Mouse (Mus musculus) liver, adult 2 months (tissue): ENCODE measurements at regions not wholly inside any gene's neighbourhood (a gene's known extent, or its start where the extent isn't known, plus 50 kb on each side); places are given as distances from the start of the nearest gene placed in this dataset.
"Not testable (repeated sequence)": the region's sequence is repeated elsewhere in the genome, so short reads cannot be mapped to it uniquely, and the experiment has no call there.

ENCODE experiments used
- DNase-seq: peaks from one replicate; pipeline ENCODE4 v3.0.0-alpha.2; 2011; ENCODE audit warnings: low read depth, low spot score; ENCODE audit errors: extremely low read depth
- H3K27ac ChIP-seq: fragments of 200-500 bp; replicated peaks from 2 replicates; pipeline ENCODE4 v1.5.1; 2012; ENCODE audit warnings: low read depth, mild to moderate bottlenecking, control low read depth, inconsistent platforms, low read length; ENCODE audit not compliant: insufficient read depth
- H3K27me3 ChIP-seq: fragments of 200-500 bp; 2 replicates; pipeline ENCODE4 v1.6.1; 2012; ENCODE audit warnings: mild to moderate bottlenecking, moderate library complexity, low read length, inconsistent platforms; ENCODE audit not compliant: control insufficient read depth, insufficient read depth
- H3K36me3 ChIP-seq: fragments of 200-500 bp; 2 replicates; pipeline ENCODE4 v1.6.1; 2012; ENCODE audit warnings: low read length, inconsistent platforms; ENCODE audit not compliant: control insufficient read depth, insufficient read depth
- H3K4me1 ChIP-seq: fragments of 200-500 bp; 2 replicates; pipeline ENCODE4 v1.6.1; 2011; ENCODE audit warnings: low read length; ENCODE audit not compliant: control insufficient read depth, insufficient read depth
- H3K4me3 ChIP-seq: fragments of 200-500 bp; 2 replicates; pipeline ENCODE4 v1.5.1; 2011; ENCODE audit warnings: low read depth, mild to moderate bottlenecking, control low read depth, low read length, moderate library complexity; ENCODE audit not compliant: insufficient read depth
- H3K79me2 ChIP-seq: fragments of 200-500 bp; 2 replicates; pipeline ENCODE4 v1.6.1; 2012; ENCODE audit warnings: inconsistent platforms, mild to moderate bottlenecking, low read length, moderate library complexity; ENCODE audit not compliant: control insufficient read depth, insufficient read depth
- H3K9ac ChIP-seq: fragments of 200-500 bp; 2 replicates; pipeline ENCODE4 v1.6.1; 2012; ENCODE audit warnings: low read depth, mild to moderate bottlenecking, control low read depth, inconsistent platforms, low read length
- CTCF ChIP-seq: fragments of 200-500 bp; IDR thresholded peaks from 2 replicates; pipeline ENCODE4 v1.5.1; 2011; ENCODE audit warnings: low read depth, low read length, control low read depth
- POLR2A ChIP-seq: fragments of 200-500 bp; IDR thresholded peaks from 2 replicates; pipeline ENCODE4 v1.6.1; 2011; ENCODE audit warnings: low read length, control low read depth; ENCODE audit not compliant: insufficient read depth; ENCODE audit errors: extremely low read depth
- WGBS: fragments of 180-500 bp; shearing (Covaris S2); methylation state at CpG from one replicate; pipeline ENCODE4 v1.1.7; 2018; 5-methylcytosine and 5-hydroxymethylcytosine counted together

DNA sequence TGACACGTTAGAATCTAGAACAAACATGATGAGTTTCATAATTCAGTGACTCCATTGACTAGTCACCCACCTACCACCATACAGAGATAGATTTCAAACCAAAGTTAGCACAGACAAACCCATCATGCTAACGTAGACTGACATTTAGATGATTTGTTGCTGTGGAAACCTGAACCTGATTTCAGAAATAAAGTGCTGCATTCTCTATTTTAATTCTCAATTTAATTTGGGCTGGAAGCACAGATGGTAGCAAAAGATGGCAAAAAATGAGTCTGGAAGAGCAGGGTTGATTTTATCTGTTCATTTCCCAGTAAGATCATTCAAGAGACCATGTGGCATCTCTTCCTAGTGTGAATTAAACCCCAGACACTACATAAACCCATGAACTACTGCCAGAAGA lies 151.6 kb downstream of the Casp12 start:
- Histone ChIP-seq H3K36me3 (no peaks in the 10 kb centered on the region), H3K27me3 (no peaks in the 10 kb centered on the region), H3K4me1 (no peaks in the 10 kb centered on the region), H3K27ac (no peak overlapping the region), H3K9ac (no peak overlapping the region), H3K4me3 (no peak overlapping the region), H3K79me2 (no peaks in the 10 kb centered on the region)
- no peak for DNase-seq
- TF ChIP-seq POLR2A = no peak
- TF ChIP-seq CTCF = no peak
- 54% methylated on average over 2 of the region's 2 CpGs for WGBS

DNA sequence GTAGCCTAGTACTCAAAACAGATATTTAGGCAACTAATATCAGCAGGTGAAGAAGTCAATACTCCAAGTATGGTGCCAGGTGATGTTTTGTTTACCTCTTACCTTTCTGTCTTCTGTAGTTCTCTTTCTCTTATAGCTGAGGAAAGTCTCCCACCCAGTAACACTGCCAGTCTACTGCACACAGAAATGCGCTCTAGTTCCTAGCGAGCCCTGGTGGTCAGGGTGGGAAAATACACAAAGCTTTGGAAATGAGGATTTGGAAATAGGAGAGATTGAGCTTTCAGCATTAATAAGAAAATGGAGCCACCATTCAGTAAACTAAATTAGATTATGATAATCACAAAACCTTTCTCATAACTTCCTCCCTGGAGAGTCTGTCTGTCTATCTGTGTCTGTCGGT lies 153.1 kb downstream of the Casp12 start:
- TF ChIP-seq CTCF (no peak), POLR2A (no peak)
- H3K79me2 ChIP-seq = no peaks in the 10 kb centered on the region
- no peak overlapping the region for H3K9ac ChIP-seq
- no peaks in the 10 kb centered on the region for H3K27me3 ChIP-seq
- WGBS = 64% methylated on average over 3 of the region's 3 CpGs
- H3K4me1 ChIP-seq = no peaks in the 10 kb centered on the region
- H3K27ac ChIP-seq = no peak overlapping the region
- no peaks in the 10 kb centered on the region for H3K36me3 ChIP-seq
- no peak overlapping the region for H3K4me3 ChIP-seq
- DNase-seq = no peak

DNA sequence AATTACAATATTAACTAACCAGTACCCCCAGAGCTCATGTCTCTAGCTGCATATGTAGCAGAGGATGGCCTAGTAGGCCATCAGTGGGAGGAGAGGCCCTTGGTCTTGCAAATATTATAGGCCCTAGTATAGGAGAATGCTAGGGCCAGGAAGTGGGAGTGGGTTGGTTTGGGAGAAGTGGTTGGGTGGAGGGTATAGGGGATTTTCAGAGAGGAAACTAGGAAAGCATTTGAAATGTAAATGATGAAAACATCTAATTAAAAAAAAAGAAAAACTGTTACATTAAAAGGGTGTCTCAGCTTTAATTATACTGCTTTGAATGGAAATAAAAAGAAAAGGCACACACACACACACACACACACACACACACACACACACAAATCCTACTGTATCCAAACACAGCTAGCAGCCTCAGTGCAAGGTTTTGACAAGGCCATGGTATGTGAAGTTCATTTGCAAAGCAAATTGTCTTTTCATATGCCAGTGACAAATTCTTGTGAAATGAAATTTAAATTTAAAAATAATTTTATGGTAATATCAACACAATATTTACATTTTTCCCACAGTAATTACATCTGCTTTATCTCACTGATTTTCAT lies 180.6 kb downstream of the Casp12 start:
- H3K9ac ChIP-seq = no peak overlapping the region
- H3K79me2 ChIP-seq = no peaks in the 10 kb centered on the region

DNA sequence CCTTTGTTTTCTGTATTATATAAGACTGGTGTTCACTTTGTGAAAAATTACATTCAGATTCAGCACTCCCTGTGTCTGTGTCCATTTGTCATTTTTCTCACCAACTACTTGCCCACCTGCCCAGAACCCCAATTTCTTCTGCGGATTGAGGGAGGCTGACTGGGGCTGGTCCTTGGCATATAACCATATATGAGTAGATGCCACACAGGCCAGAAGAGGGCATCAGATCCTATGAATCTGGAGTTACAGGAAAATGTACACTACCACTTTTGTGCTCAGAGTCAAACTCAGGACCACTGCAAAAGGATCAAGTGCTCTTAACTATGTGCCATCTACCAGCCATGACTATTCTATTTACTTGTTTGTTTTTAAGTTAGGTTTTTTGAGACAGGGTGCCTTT lies 197.4 kb downstream of the Casp12 start:
- TF ChIP-seq POLR2A = no peak
- TF ChIP-seq CTCF = no peak
- 71% methylated on average over 1 of the region's 1 CpGs for WGBS
- H3K4me3 ChIP-seq = no peak overlapping the region
- no peaks in the 10 kb centered on the region for H3K4me1 ChIP-seq
- H3K27me3 ChIP-seq = no peaks in the 10 kb centered on the region
- DNase-seq = no peak
- no peaks in the 10 kb centered on the region for H3K79me2 ChIP-seq
- H3K9ac ChIP-seq = no peak overlapping the region
- H3K36me3 ChIP-seq = no peaks in the 10 kb centered on the region
- H3K27ac ChIP-seq = no peak overlapping the region

More for the DNA sequence above, 180.6 kb downstream of the Casp12 start:
- Histone ChIP-seq H3K27me3 (no peaks in the 10 kb centered on the region), H3K4me3 (no peak overlapping the region), H3K4me1 (no peaks in the 10 kb centered on the region), H3K27ac (no peak overlapping the region), H3K36me3 (no peaks in the 10 kb centered on the region)
- DNase-seq = no peak
- TF ChIP-seq POLR2A (no peak), CTCF (no peak)

DNA sequence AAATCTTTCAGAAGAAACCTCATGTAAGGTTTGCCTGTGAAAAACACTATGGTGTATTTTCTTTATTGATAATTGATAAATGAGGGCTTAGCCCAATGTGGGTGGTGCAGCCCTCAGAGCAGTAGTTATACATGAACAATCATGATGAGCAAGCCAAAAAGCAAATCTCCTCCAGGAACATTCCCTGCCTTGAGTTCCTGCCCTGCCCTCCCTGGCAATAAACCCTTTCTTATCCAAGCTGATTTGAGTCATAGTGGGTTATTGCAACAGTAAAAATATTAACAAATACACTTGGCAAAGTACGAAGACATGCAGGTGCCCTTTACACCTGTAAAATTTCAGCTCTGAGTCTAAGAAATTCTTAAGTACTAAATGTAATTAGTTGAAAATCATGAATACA lies 229.8 kb downstream of the Casp12 start:
- Histone ChIP-seq H3K9ac (no peak overlapping the region), H3K27ac (no peak overlapping the region), H3K36me3 (no peaks in the 10 kb centered on the region), H3K4me1 (no peaks in the 10 kb centered on the region), H3K79me2 (no peaks in the 10 kb centered on the region), H3K4me3 (no peak overlapping the region), H3K27me3 (no peaks in the 10 kb centered on the region)
- WGBS = 77% methylated on average over 1 of the region's 1 CpGs
- no peak for DNase-seq
- TF ChIP-seq CTCF (no peak), POLR2A (no peak)

DNA sequence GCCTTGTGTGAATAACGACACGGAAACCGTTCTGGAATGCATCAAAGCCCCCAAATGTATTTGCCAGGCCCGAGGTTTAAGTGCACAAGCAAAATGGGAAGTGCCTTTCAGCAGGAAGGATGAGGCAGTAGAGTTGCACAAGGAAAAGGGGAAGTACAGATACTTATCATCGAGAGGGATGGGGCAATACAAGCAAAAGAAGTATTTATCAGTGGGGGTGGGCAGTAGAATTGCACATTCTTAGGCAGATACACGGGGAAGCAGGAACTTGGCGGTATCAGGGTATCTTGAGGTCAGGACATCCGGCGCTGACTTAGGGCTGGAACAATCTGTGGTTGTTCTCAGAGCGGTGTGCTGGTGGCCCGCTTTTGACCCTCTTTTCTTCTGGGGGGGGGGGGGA lies 232.9 kb downstream of the Casp12 start:
- 77% methylated on average over 11 of the region's 11 CpGs for WGBS

More for the DNA sequence above, 232.9 kb downstream of the Casp12 start:
- H3K36me3 ChIP-seq, H3K4me1 ChIP-seq, H3K4me3 ChIP-seq, H3K79me2 ChIP-seq, DNase-seq, H3K27me3 ChIP-seq, H3K9ac ChIP-seq, H3K27ac ChIP-seq: not testable (repeated sequence)
